Comparison of ENCODE assay signal across 8 mouse cellular contexts in the genomic region with DNA sequence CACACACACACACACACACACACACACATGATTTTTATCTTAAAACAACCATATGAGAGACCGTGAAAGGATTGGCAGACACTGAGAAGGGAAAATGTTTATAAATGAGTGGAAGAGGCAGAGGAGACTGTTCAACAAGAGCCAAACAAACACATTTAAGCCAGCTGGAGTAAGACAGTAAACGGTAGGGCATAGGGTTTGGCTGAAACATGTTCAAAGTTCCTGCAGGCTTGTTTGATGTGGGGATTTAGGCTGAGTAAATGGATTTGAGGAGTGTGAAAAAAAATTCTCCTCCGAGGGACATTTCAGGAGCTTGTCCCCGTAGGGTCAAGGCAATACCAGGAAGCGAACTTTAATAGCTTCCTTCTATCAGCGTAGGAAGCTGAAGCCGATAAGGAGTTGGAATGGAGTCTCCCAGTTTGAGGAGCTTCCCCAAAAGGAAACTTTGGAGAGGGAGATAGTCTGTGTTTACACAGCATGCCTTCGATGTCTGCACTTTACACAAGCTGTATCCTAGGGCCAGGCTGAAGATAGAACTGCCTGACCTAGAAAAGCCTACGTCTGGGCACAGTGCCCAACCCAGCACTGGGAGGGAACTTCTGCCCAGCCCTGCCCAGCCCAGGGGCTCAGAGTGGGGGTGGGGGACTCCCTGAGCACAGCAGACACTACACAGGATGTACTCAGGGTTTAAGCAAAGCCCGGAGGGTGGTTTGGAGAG. TPM values are rescaled to one million over a fixed set of nuclear protein-coding genes. Genes with fewer than 3 reads are reported as not detected.
DNase-seq lines count a peak whose midpoint lies in the region; ATAC-seq and TF ChIP-seq lines count a peak whose summit lies in the region.

No protein-coding gene starts in this region.

- peak; percentile 45 for DNase-seq in 3134 (ENCODE audit: extremely low read depth, insufficient read length, low spot score)
- peak; percentile 77 to 78 for DNase-seq in adrenal gland, adult 18-20 months (ENCODE audit: low spot score in 2 of 2)
- DNase-seq in kidney, postnatal 10 days = peak; percentile 92
- peak; percentile 84 for DNase-seq in liver, postnatal 0 days
- peak; percentile 94 for DNase-seq in ovary, adult 18-20 months (ENCODE audit: low spot score)
- peak; percentile 54 for DNase-seq in thymus, postnatal 25 days

- H3K36me3 ChIP-seq in heart, embryonic 13.5 days = no peaks in the 10 kb centered on the region
- H3K36me3 ChIP-seq in liver, postnatal 0 days (replicated peaks; ENCODE audit: insufficient read depth, low read length) = no peaks in the 10 kb centered on the region

- H3K27ac ChIP-seq in heart, embryonic 13.5 days (replicated peaks) = peak overlapping the region; percentile 83
- peak overlapping the region; percentile 31 for H3K27ac ChIP-seq in liver, postnatal 0 days (ENCODE audit: low read depth)

- no peaks in the 10 kb centered on the region for H3K9me3 ChIP-seq in heart, embryonic 13.5 days
- H3K9me3 ChIP-seq in liver, postnatal 0 days (ENCODE audit: low read length) = no peaks in the 10 kb centered on the region

- peak overlapping the region; percentile 9; the same call in 1 of the 2 replicates for H3K4me3 ChIP-seq in heart, embryonic 13.5 days
- no peak overlapping the region for H3K4me3 ChIP-seq in liver, postnatal 0 days (ENCODE audit: low read depth, low read length)

- H3K9ac ChIP-seq in heart, embryonic 13.5 days = peak overlapping the region; percentile 47
- H3K9ac ChIP-seq in liver, postnatal 0 days (replicated peaks) = no peak overlapping the region

- ATAC-seq in erythroblast, adult 5-6 weeks (replicated peaks; ENCODE audit: low FRiP score, poor library complexity, severe bottlenecking) = 0 out of 2 replicates have a peak, but pooled peaks have one; percentile 48
- ATAC-seq in heart, embryonic 13.5 days (ENCODE audit: extremely low read depth, insufficient number of reproducible peaks, low FRiP score, low TSS enrichment) = peak; percentile 84
- peak; percentile 81 for ATAC-seq in liver, postnatal 0 days

- no peak for TF ChIP-seq CTCF in liver, postnatal 0 days (IDR thresholded peaks at IDR 0.05; ENCODE audit: low read depth)

- peaks cover 58% of the 10 kb centered on the region for H3K4me1 ChIP-seq in heart, embryonic 13.5 days
- H3K4me1 ChIP-seq in liver, postnatal 0 days (ENCODE audit: insufficient read depth) = peaks cover 24% of the 10 kb centered on the region

- peak overlapping the region; percentile 51 for H3K4me2 ChIP-seq in heart, embryonic 13.5 days
- H3K4me2 ChIP-seq in liver, postnatal 0 days (ENCODE audit: low read depth, low read length) = peak overlapping the region; percentile 42

- TF ChIP-seq EP300 in liver, postnatal 0 days (IDR thresholded peaks at IDR 0.05; ENCODE audit: low read depth) = peak; percentile 56

- WGBS in heart, embryonic 13.5 days = 6% methylated on average over 10 of the region's 10 CpGs
- 12% methylated on average over 10 of the region's 10 CpGs for WGBS in liver, postnatal 0 days (ENCODE audit: insufficient replicate concordance)

- H3K27me3 ChIP-seq in heart, embryonic 13.5 days (replicated peaks) = no peaks in the 10 kb centered on the region
- H3K27me3 ChIP-seq in liver, postnatal 0 days (ENCODE audit: insufficient read depth, low read length) = no peaks in the 10 kb centered on the region

RNA-seq across cellular contexts. Expression of a gene that starts 15.2 kb away (rescaled TPM):
- total RNA-seq in adrenal gland, adult 18-20 months (2021) = 10 to 100 TPM; 64.8 to 74.8 TPM
- 23.4 and 30.0 TPM in 2 replicates for total RNA-seq in erythroblast, adult 5-6 weeks (2015; ENCODE audit: low replicate concordance)
- total RNA-seq in erythroblast, adult 5-6 weeks (2017; ENCODE audit: low replicate concordance) = 23.4 TPM in 2 replicates
- polyA plus RNA-seq in heart, embryonic 13.5 days (2015; fragmentation: Nextera tagmentation; extraction: Ambion mirVana) = 17.8 and 18.6 TPM in 2 replicates
- 28.4 and 30.6 TPM in 2 replicates for polyA plus RNA-seq in liver, postnatal 0 days (2015; fragmentation: Nextera tagmentation; extraction: Ambion mirVana)

RNA-seq across cellular contexts. Expression of a gene that starts 49.5 kb away (rescaled TPM):
- 1 to 10 TPM; 4.6 to 5.1 TPM for total RNA-seq in adrenal gland, adult 18-20 months (2021)
- total RNA-seq in erythroblast, adult 5-6 weeks (2015; ENCODE audit: low replicate concordance) = 2.1 TPM in 1 of 2 replicates, not detected in the other
- not detected in 2 replicates for total RNA-seq in erythroblast, adult 5-6 weeks (2017; ENCODE audit: low replicate concordance)
- 0.60 and 0.64 TPM in 2 replicates for polyA plus RNA-seq in heart, embryonic 13.5 days (2015; fragmentation: Nextera tagmentation; extraction: Ambion mirVana)
- 0.11 TPM in 1 of 2 replicates, not detected in the other for polyA plus RNA-seq in liver, postnatal 0 days (2015; fragmentation: Nextera tagmentation; extraction: Ambion mirVana)
